15 mouse cellular contexts compared by ENCODE assay signal in genomic region chr19:16510343-16511080, GRCm38 (mm10).
DNase-seq lines count a peak whose midpoint lies in the region; ATAC-seq and TF ChIP-seq lines count a peak whose summit lies in the region.
"Had no signal": no experiment of that assay in that cellular context is flagged by ENCODE, and none has a peak within 500 bp of the region (broad histone marks: within the 10 kb centered on the region; RNA-seq: fewer than 3 reads in every experiment).

No protein-coding gene starts in this region.

- 74% methylated on average over 10 of the region's 10 CpGs for WGBS in liver, embryonic 11.5 days
- 89% methylated on average over 10 of the region's 10 CpGs for WGBS in midbrain, embryonic 10.5 days

- H3K36me3 ChIP-seq in MEL (ENCODE audit: control insufficient read depth in 1 of 2, insufficient read depth in 2 of 2, low read length in 2 of 2), result peaks cover 0 to 25% of the 10 kb centered on the region in 2 experiments; a peak in 2 of 4 replicates
- H3K36me3 ChIP-seq in liver, embryonic 11.5 days (ENCODE audit: control insufficient read depth, insufficient read depth, low read length), result no peaks in the 10 kb centered on the region
- H3K36me3 ChIP-seq in midbrain, embryonic 10.5 days, result no peaks in the 10 kb centered on the region
- H3K36me3 ChIP-seq: limb, embryonic 12.5 days; midbrain, embryonic 13.5 days had no signal

- intact Hi-C loops in heart, postnatal 25 days (cut with DNase I), result no loop called here

- peak overlapping the region in 1 of 2 experiments; percentile 32; a peak in 2 of 4 replicates for H3K4me3 ChIP-seq in MEL (ENCODE audit: control insufficient read depth in 1 of 2, insufficient read depth in 1 of 2, low read depth in 2 of 2, low read length in 2 of 2)
- no peak overlapping the region for H3K4me3 ChIP-seq in liver, embryonic 11.5 days (ENCODE audit: low read depth, low read length)
- no peak overlapping the region for H3K4me3 ChIP-seq in midbrain, embryonic 10.5 days
- H3K4me3 ChIP-seq: forebrain, embryonic 10.5 days; limb, embryonic 12.5 days; midbrain, embryonic 13.5 days had no signal

- H3K79me2 ChIP-seq in MEL (ENCODE audit: control insufficient read depth, insufficient read depth, low read length, poor library complexity), result no peaks in the 10 kb centered on the region

- peak overlapping the region; percentile 53 for H3K4me2 ChIP-seq in liver, embryonic 11.5 days
- H3K4me2 ChIP-seq: limb, embryonic 12.5 days; midbrain, embryonic 13.5 days had no signal

- H3K27me3 ChIP-seq in MEL (ENCODE audit: control insufficient read depth in 1 of 2, insufficient read depth in 2 of 2, low read length in 2 of 2), result no peaks in the 10 kb centered on the region
- H3K27me3 ChIP-seq in liver, embryonic 11.5 days (replicated peaks; ENCODE audit: control insufficient read depth, insufficient read depth, low read length), result no peaks in the 10 kb centered on the region
- peaks cover 5% of the 10 kb centered on the region; the same call in 1 of the 2 replicates for H3K27me3 ChIP-seq in midbrain, embryonic 10.5 days (ENCODE audit: low read depth, poor library complexity, severe bottlenecking)
- H3K27me3 ChIP-seq: limb, embryonic 12.5 days; midbrain, embryonic 13.5 days had no signal

- no peaks in the 10 kb centered on the region for H3K9me3 ChIP-seq in MEL (replicated peaks; ENCODE audit: insufficient read depth, low read length)
- H3K9me3 ChIP-seq in liver, embryonic 11.5 days (ENCODE audit: control insufficient read depth, low read length), result 0 out of 2 replicates have a peak, but pooled peaks cover 2% of the 10 kb centered on the region
- no peaks in the 10 kb centered on the region for H3K9me3 ChIP-seq in midbrain, embryonic 10.5 days (replicated peaks)
- H3K9me3 ChIP-seq: limb, embryonic 12.5 days; midbrain, embryonic 13.5 days had no signal

- DNase-seq in heart, adult 18-20 months, result peak; percentile 25 to 39
- DNase-seq in heart, postnatal 25 days (ENCODE audit: low spot score), result no peak
- DNase-seq in 3T3-L1 (ENCODE audit: low read depth, low spot score), result peak; percentile 32
- no peak for DNase-seq in MEL (ENCODE audit: low read depth, low spot score)
- DNase-seq in liver, embryonic 11.5 days (ENCODE audit: low spot score), result no peak
- DNase-seq in ovary, postnatal 36 days (ENCODE audit: low spot score), result no peak
- no peak for DNase-seq in midbrain, embryonic 10.5 days (ENCODE audit: low spot score)
- DNase-seq: cerebellum, adult 8-10 months; kidney, postnatal 4 days; layer of hippocampus, postnatal 36 days; thymus, postnatal 14 days had no signal

- ATAC-seq in liver, embryonic 11.5 days (replicated peaks; ENCODE audit: low FRiP score), result peak; percentile 39
- ATAC-seq: hindbrain, embryonic 16.5 days; midbrain, embryonic 13.5 days had no signal

- TF ChIP-seq POLR2A in MEL (IDR thresholded peaks at IDR 0.05; ENCODE audit: control insufficient read depth in 1 of 2, insufficient read depth in 1 of 2, low read depth in 1 of 2, low read length in 2 of 2, poor library complexity in 1 of 2), result no peak

- no peak for TF ChIP-seq CTCF in MEL (IDR thresholded peaks at IDR 0.05 in 2 of 3, conservative IDR thresholded peaks at IDR 0.05 in 1 of 3; ENCODE audit: control insufficient read depth in 1 of 3, insufficient read depth in 1 of 3, low read depth in 2 of 3, low read length in 3 of 3, poor library complexity in 1 of 3, severe bottlenecking in 1 of 3)

- TF ChIP-seq EP300 in MEL (IDR thresholded peaks at IDR 0.05; ENCODE audit: low read depth in 1 of 2, low read length in 2 of 2), result no peak

- peak overlapping the region; percentile 63 for H3K27ac ChIP-seq in MEL (ENCODE audit: control insufficient read depth, low read depth, low read length)
- peak overlapping the region; percentile 67 for H3K27ac ChIP-seq in liver, embryonic 11.5 days (ENCODE audit: low read depth, low read length)
- no peak overlapping the region for H3K27ac ChIP-seq in midbrain, embryonic 10.5 days (replicated peaks)
- H3K27ac ChIP-seq: forebrain, embryonic 10.5 days; limb, embryonic 12.5 days; midbrain, embryonic 13.5 days had no signal

- peak overlapping the region; percentile 23; the same call in 1 of the 2 replicates for H3K9ac ChIP-seq in MEL (ENCODE audit: control insufficient read depth, low read depth, low read length, poor library complexity, severe bottlenecking)
- no peak overlapping the region for H3K9ac ChIP-seq in liver, embryonic 11.5 days (ENCODE audit: low read depth, low read length)
- H3K9ac ChIP-seq: limb, embryonic 12.5 days; midbrain, embryonic 13.5 days had no signal

- peaks cover 16 to 18% of the 10 kb centered on the region in 2 experiments for H3K4me1 ChIP-seq in MEL (ENCODE audit: control insufficient read depth in 1 of 2, insufficient read depth in 2 of 2, low read length in 2 of 2)
- H3K4me1 ChIP-seq in liver, embryonic 11.5 days (replicated peaks; ENCODE audit: control insufficient read depth, insufficient read depth, low read length), result peaks cover 28% of the 10 kb centered on the region
- H3K4me1 ChIP-seq in midbrain, embryonic 10.5 days, result peaks cover 14% of the 10 kb centered on the region
- H3K4me1 ChIP-seq: limb, embryonic 12.5 days had no signal

- TF ChIP-seq RAD21 in MEL (IDR thresholded peaks at IDR 0.05; ENCODE audit: low read depth, low read length), result no peak

TF ChIP-seq in MEL, 35 proteins besides CTCF, POLR2A, EP300 and RAD21:
- TF ChIP-seq BHLHE40 (IDR thresholded peaks at IDR 0.05; ENCODE audit: borderline replicate concordance, low read depth, low read length) (no peak), KAT2A (conservative IDR thresholded peaks at IDR 0.05; ENCODE audit: low read depth, low read length) (no peak), TBP (IDR thresholded peaks at IDR 0.05; ENCODE audit: low read depth, low read length) (no peak), CHD2 (IDR thresholded peaks at IDR 0.05; ENCODE audit: low read length) (no peak), MAFK (IDR thresholded peaks at IDR 0.05; ENCODE audit: borderline replicate concordance, low read depth, low read length) (no peak), ZMIZ1 (IDR thresholded peaks at IDR 0.05; ENCODE audit: low read depth, low read length) (no peak), POLR2AphosphoS2 (IDR thresholded peaks at IDR 0.05; ENCODE audit: low read length) (no peak), USF1 (IDR thresholded peaks at IDR 0.05; ENCODE audit: low read depth, low read length) (no peak), MEF2A (IDR thresholded peaks at IDR 0.05; ENCODE audit: extremely low read depth, insufficient replicate concordance, low read depth, low read length, poor library complexity, severe bottlenecking) (no peak), RCOR1 (IDR thresholded peaks at IDR 0.05; ENCODE audit: low read depth, low read length) (no peak), MYC (IDR thresholded peaks at IDR 0.05; ENCODE audit: low read depth, low read length) (no peak), JUND (IDR thresholded peaks at IDR 0.05; ENCODE audit: low read depth, low read length) (no peak), ZNF384 (IDR thresholded peaks at IDR 0.05; ENCODE audit: low read depth, low read length) (no peak)
TF ChIP-seq in MEL: peak in this region for 0.

Comparison
In these comparisons a context has a peak if more than half of its experiments do, and no peak if none do; other contexts are left out.
1. DNase-seq: peak in heart, adult 18-20 months (2 of 2) and 3T3-L1 (single experiment); none in heart, postnatal 25 days (single experiment), MEL (single experiment), liver, embryonic 11.5 days (single experiment), ovary, postnatal 36 days (single experiment) and midbrain, embryonic 10.5 days (single experiment).